Mouse (Mus musculus) lung, postnatal 0 days (tissue): ENCODE measurements around the gene Tmem186. TPM values are rescaled to one million over a fixed set of nuclear protein-coding genes. Genes with fewer than 3 reads are reported as not detected.
A peak's percentile ranks its signal among the peaks of the same experiment; 100 is the strongest.

ENCODE experiments used
- ATAC-seq: fragments of 200-750 bp; cut with Nextera tagmentation; 2 replicates; pipeline ENCODE4 v1.8.0; 2017; ENCODE audit warnings: moderate library complexity
- DNase-seq: peaks from one replicate; pipeline ENCODE4 v3.0.0-alpha.2; 2016; ENCODE audit warnings: low spot score
- H3K27ac ChIP-seq: fragments of 300-500 bp; sonication (generic); 2 replicates; pipeline ENCODE4 v1.5.1; 2014; ENCODE audit warnings: antibody characterized with exemption, mild to moderate bottlenecking, low read length, mixed read lengths
- H3K27me3 ChIP-seq: fragments of 300-500 bp; sonication (generic); replicated peaks from 2 replicates; pipeline ENCODE4 v1.6.1; 2014; ENCODE audit warnings: low read length, mixed read lengths; ENCODE audit not compliant: insufficient read depth
- H3K36me3 ChIP-seq: fragments of 300-500 bp; sonication (generic); 2 replicates; pipeline ENCODE4 v1.6.1; 2014; ENCODE audit warnings: low read length, mixed read lengths; ENCODE audit not compliant: insufficient read depth
- H3K4me1 ChIP-seq: fragments of 300-500 bp; sonication (generic); 2 replicates; pipeline ENCODE4 v1.6.1; 2014; ENCODE audit warnings: antibody characterized with exemption, low read depth, low read length, mixed read lengths; ENCODE audit not compliant: insufficient read depth
- H3K4me2 ChIP-seq: fragments of 300-500 bp; sonication (generic); replicated peaks from 2 replicates; pipeline ENCODE4 v1.6.1; 2014; ENCODE audit warnings: low read depth, mild to moderate bottlenecking, low read length, moderate library complexity, mixed read lengths
- H3K4me3 ChIP-seq: fragments of 300-500 bp; sonication (generic); 2 replicates; pipeline ENCODE4 v1.5.1; 2014; ENCODE audit warnings: low read depth, low read length
- H3K9ac ChIP-seq: fragments of 300-500 bp; sonication (generic); replicated peaks from 2 replicates; pipeline ENCODE4 v1.6.1; 2014; ENCODE audit warnings: low read depth, mild to moderate bottlenecking
- H3K9me3 ChIP-seq: fragments of 300-500 bp; sonication (generic); 2 replicates; pipeline ENCODE4 v1.6.1; 2016; ENCODE audit warnings: low read length, mixed read lengths
- CTCF ChIP-seq: IDR thresholded peaks from 2 replicates; pipeline ENCODE4 v1.5.1; 2016; ENCODE audit warnings: antibody characterized with exemption, mild to moderate bottlenecking
- EP300 ChIP-seq: IDR thresholded peaks from 2 replicates; pipeline ENCODE4 v1.6.1; 2016; ENCODE audit warnings: antibody characterized with exemption, mild to moderate bottlenecking, control low read depth
- WGBS: fragments of 180-500 bp; shearing (Covaris S2); extraction: QIAGEN DNeasy Blood & Tissue Kit; methylation state at CpG from one replicate; pipeline ENCODE4 v1.1.7; 2014; 5-methylcytosine and 5-hydroxymethylcytosine counted together
- polyA plus RNA-seq: library from polyadenylated mRNA; unstranded; fragments of >200 nt; fragmentation: Nextera tagmentation; extraction: Ambion mirVana; gene quantifications from 2 replicates; pipeline ENCODE4 v1.2.1, GENCODE M21; 2015

The Tmem186 gene
- 8.2 and 8.7 TPM in 2 replicates for polyA plus RNA-seq

DNA sequence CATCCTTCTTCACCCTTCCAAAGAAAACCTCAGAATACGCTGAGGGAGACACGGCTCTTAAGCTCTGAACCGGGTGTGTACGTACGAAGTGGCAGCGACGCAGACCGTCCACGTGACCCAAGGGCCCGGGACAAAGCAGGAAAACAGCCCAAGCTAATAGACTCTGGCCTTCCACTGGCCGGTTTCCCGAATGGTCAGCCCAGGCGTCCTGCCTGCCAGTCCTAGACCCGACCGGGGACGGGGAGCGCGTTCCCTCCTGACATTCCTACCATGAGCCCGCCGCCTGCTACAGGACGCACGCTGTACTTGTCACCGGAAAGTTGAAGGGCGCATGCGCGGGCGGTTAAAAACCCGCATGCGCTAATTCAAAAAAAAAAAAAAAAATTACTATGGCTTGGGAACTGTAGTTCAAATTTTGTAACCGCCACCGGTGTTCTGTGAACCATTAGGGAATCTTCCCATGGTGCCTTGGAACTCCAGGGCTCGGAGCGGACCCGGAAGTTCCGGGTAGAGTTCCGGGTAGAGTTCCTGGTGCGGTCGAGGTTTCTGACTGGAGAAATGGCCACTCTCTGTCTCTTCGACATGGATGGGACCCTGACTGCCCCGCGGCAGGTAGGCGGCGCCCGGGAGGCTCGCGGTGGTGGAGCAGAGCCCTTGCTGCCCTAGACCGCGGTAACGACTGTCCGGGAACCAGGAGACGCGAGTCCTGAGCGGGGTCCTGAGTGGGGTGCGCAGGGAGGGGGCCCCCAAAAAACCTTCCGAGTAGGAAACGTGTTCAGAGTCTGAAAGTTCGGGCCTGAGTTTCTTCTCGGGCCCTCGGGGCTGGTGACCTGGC, at the start of gene Tmem186, which contains the start of gene Pmm2:
Gene Tmem186 (minus strand): TSS at position 496 of the 835 bp plus-strand sequence.
Gene Pmm2 (plus strand): TSS at position 458 of the 835 bp plus-strand sequence.
- Histone ChIP-seq H3K4me2 (peak within 1 kb of the TSS; percentile 85), H3K36me3 (no peaks in the 10 kb centered on the region), H3K27me3 (no peaks in the 10 kb centered on the region), H3K9me3 (no peaks in the 10 kb centered on the region), H3K4me3 (peak within 1 kb of the TSS; percentile 79), H3K9ac (peak within 1 kb of the TSS; percentile 78), H3K27ac (peak within 1 kb of the TSS; percentile 91), H3K4me1 (peaks cover 4% of the 10 kb centered on the region; the same call in 1 of the 2 replicates)
- WGBS = under 1% methylated on average over 59 of the region's 59 CpGs
- peak; percentile 95 for ATAC-seq
- peak; percentile 97 for DNase-seq
- TF ChIP-seq EP300 (no peak), CTCF (peak; percentile 53)

DNA sequence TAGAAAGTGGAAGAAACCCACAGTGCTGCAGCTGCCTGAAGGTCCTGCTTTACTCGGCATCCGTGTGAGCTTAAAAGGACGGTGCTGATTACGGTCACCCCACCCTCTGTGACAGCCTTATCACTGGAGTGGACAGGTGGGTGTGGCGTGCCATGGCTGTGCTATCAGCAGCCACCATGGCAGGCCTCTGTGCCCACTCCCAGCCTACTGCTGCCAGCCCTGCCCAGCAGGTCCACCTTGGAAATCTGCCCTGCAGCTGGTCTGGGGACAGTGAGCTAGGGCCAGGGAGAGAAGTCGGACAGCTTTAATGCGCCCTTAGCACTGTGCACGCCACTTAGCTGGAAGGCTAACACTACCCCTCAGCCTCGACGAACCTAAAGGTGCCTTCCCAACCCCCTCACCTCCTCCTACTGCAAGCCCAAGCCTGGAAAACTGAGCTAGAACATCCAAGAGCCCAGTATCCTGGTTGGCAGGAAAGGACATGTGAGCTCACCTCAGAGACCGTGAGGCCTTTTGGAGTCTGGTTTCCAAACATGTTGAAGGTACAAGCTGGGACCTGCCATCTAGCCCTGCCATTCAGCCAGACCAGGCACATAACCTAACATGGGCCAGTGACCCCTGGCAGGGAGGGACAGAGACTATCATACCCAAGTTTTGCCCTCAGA, 49.5 kb upstream of the Tmem186 start:
- Histone ChIP-seq H3K4me3 (no peak overlapping the region), H3K36me3 (peaks cover 15% of the 10 kb centered on the region), H3K27me3 (no peaks in the 10 kb centered on the region), H3K9me3 (no peaks in the 10 kb centered on the region), H3K27ac (no peak overlapping the region), H3K9ac (no peak overlapping the region), H3K4me1 (no peaks in the 10 kb centered on the region), H3K4me2 (no peak overlapping the region)
- TF ChIP-seq CTCF = no peak
- no peak for TF ChIP-seq EP300
- ATAC-seq (peak; percentile 40), DNase-seq (no peak)
- WGBS = 72% methylated on average over 11 of the region's 11 CpGs

DNA sequence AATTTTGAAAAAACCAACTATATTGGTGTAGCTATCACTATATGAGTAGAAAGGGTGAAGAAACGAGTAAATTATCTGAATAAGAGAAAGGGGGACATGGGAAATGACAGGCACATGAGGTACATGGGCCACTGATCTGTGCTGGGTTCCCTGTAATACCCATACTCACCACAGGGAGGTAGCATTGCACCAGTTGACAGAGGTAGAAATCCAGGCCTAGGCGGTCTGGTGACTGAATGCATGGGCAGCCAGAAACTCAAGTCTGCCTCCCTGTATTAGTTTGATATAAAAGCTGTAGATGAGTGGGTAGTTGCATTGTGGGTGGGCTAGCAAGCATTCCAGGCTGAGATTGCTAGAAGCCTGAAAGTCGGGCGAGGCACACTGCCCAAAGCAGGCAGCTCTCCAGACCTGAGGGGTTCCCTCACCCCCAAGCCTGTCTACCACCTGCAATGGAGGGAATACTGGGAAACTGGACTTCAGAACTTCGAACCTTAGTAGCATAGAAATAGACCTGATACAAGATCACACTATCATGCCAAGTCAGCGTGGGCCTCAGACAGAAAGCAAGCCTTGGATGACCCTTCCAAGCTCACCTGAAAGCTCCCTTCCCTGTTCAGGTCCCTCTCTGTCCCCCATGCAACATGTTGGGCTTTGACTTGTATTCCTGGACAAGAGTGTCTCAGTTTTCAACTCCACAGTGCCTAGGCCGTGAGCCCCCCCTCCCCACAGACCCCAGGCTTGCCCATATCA, 48.8 kb upstream of the Tmem186 start:
- Histone ChIP-seq H3K4me3 (no peak overlapping the region), H3K9me3 (no peaks in the 10 kb centered on the region), H3K4me2 (no peak overlapping the region), H3K4me1 (no peaks in the 10 kb centered on the region), H3K27ac (no peak overlapping the region), H3K36me3 (peaks cover 8% of the 10 kb centered on the region; the same call in 1 of the 2 replicates), H3K9ac (no peak overlapping the region), H3K27me3 (no peaks in the 10 kb centered on the region)
- ATAC-seq = peak; percentile 76
- peak; percentile 80 for DNase-seq
- WGBS = 54% methylated on average over 7 of the region's 7 CpGs
- TF ChIP-seq EP300 (no peak), CTCF (peak; percentile 98)

GRCm38 (mm10) chr16:8685087-8685486, 47.6 kb upstream of the Tmem186 start:
- H3K27me3 ChIP-seq = no peaks in the 10 kb centered on the region
- TF ChIP-seq CTCF = no peak
- TF ChIP-seq EP300 = no peak
- no peak overlapping the region for H3K4me2 ChIP-seq
- H3K9ac ChIP-seq = no peak overlapping the region
- WGBS = 49% methylated on average over 4 of the region's 4 CpGs
- ATAC-seq (no peak), DNase-seq (no peak)
- no peak overlapping the region for H3K27ac ChIP-seq
- no peaks in the 10 kb centered on the region for H3K4me1 ChIP-seq
- H3K36me3 ChIP-seq = no peaks in the 10 kb centered on the region
- H3K4me3 ChIP-seq = no peak overlapping the region
- H3K9me3 ChIP-seq = no peaks in the 10 kb centered on the region

DNA sequence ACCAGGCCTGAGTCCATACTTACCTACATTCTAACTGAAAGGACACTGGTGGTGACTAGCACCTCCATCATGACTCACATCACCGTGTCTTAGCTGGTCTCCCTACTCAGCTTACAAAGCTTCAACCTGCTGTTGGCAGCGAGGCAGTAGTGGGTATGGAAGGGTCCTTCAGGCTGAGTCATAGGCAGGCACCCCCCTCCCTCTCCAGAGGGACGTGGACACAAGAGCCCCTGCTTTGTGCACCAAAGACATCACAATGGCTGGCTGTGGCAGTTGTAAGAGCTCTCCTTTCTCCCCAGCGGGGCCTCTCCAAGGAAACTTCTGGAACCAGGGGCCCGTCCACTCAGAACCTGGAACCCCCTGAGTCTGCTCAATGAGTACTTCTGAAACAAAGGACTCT, 43.0 kb upstream of the Tmem186 start, which contains the start of gene Gm5767:
Gene Gm5767 (plus strand): TSS at position 301 of the 400 bp plus-strand sequence.
- no peaks in the 10 kb centered on the region for H3K4me1 ChIP-seq
- H3K27ac ChIP-seq = no peak within 1 kb of the TSS
- H3K9ac ChIP-seq = no peak within 1 kb of the TSS
- 72% methylated on average over 5 of the region's 5 CpGs for WGBS
- H3K9me3 ChIP-seq = no peaks in the 10 kb centered on the region
- no peak within 1 kb of the TSS for H3K4me3 ChIP-seq
- no peak within 1 kb of the TSS for H3K4me2 ChIP-seq
- TF ChIP-seq EP300 (no peak), CTCF (no peak)
- no peaks in the 10 kb centered on the region for H3K36me3 ChIP-seq
- H3K27me3 ChIP-seq = no peaks in the 10 kb centered on the region
- ATAC-seq = no peak
- no peak for DNase-seq

- DNase-seq (no peak), ATAC-seq (no peak)
- Histone ChIP-seq H3K27ac (no peak overlapping the region), H3K4me2 (no peak overlapping the region), H3K4me3 (no peak overlapping the region), H3K9ac (no peak overlapping the region), H3K9me3 (no peaks in the 10 kb centered on the region), H3K4me1 (no peaks in the 10 kb centered on the region), H3K36me3 (no peaks in the 10 kb centered on the region), H3K27me3 (no peaks in the 10 kb centered on the region)
- 69% methylated on average over 3 of the region's 3 CpGs for WGBS
- TF ChIP-seq CTCF (no peak), EP300 (no peak)
Observed at GRCm38 (mm10) chr16:8679780-8680179, 42.3 kb upstream of the Tmem186 start.
